Mouse (Mus musculus): ENCODE measurements around the gene Arl15. TPM values are rescaled to one million over a fixed set of nuclear protein-coding genes. Genes with fewer than 3 reads are reported as not detected.

The Arl15 gene
- polyA plus RNA-seq, 1 experiment from 2014 or later: 10.8 TPM

GRCm38 (mm10) chr13:113879651-113880327, 85.5 kb downstream of the Arl15 start:
- no peaks in the 10 kb centered on the region for H3K27me3 ChIP-seq (ENCODE audit: insufficient read depth, low read length)
- TF ChIP-seq CTCF (IDR thresholded peaks at IDR 0.05; ENCODE audit: low read depth): no peak
- no peaks in the 10 kb centered on the region for H3K9me3 ChIP-seq (replicated peaks; ENCODE audit: low read length)
- no peaks in the 10 kb centered on the region for H3K36me3 ChIP-seq (ENCODE audit: insufficient read depth, low read length)
- H3K27ac ChIP-seq: no peak overlapping the region
- 0 out of 2 replicates have a peak overlapping the region, but pooled peaks have one; percentile 39 for H3K4me2 ChIP-seq (ENCODE audit: low read length)
- DNase-seq (ENCODE audit: low spot score) (peak; percentile 63), ATAC-seq (replicated peaks; ENCODE audit: low FRiP score, low read depth) (no peak)
- H3K4me3 ChIP-seq (replicated peaks; ENCODE audit: low read depth, low read length): no peak overlapping the region
- WGBS: 46% methylated on average over 20 of the region's 20 CpGs
- H3K9ac ChIP-seq (ENCODE audit: low read depth, low read length): no peak overlapping the region
- 0 out of 2 replicates have a peak, but pooled peaks cover 14% of the 10 kb centered on the region for H3K4me1 ChIP-seq (replicated peaks; ENCODE audit: insufficient read depth, low read length)

- peak; percentile 60 for DNase-seq (ENCODE audit: low spot score)
- 24% methylated on average over 19 of the region's 19 CpGs for WGBS
- H3K9ac ChIP-seq (ENCODE audit: low read depth, low read length): no peak overlapping the region
- no peak for TF ChIP-seq CTCF (IDR thresholded peaks at IDR 0.05; ENCODE audit: low read depth)
- H3K4me1 ChIP-seq (replicated peaks; ENCODE audit: insufficient read depth, low read length): 0 out of 2 replicates have a peak, but pooled peaks cover 12% of the 10 kb centered on the region
- no peaks in the 10 kb centered on the region for H3K36me3 ChIP-seq (ENCODE audit: insufficient read depth, low read length)
- H3K4me2 ChIP-seq (ENCODE audit: low read length): peak overlapping the region; percentile 39
- ATAC-seq (replicated peaks; ENCODE audit: low FRiP score, low read depth): 0 out of 2 replicates have a peak, but pooled peaks have one; percentile 19
- H3K4me3 ChIP-seq (replicated peaks; ENCODE audit: low read depth, low read length): no peak overlapping the region
- H3K27ac ChIP-seq: no peak overlapping the region
- no peaks in the 10 kb centered on the region for H3K9me3 ChIP-seq (replicated peaks; ENCODE audit: low read length)
- no peaks in the 10 kb centered on the region for H3K27me3 ChIP-seq (ENCODE audit: insufficient read depth, low read length)
These were observed 86.4 kb downstream of the Arl15 start for GRCm38 (mm10) chr13:113880564-113881171.

DNA sequence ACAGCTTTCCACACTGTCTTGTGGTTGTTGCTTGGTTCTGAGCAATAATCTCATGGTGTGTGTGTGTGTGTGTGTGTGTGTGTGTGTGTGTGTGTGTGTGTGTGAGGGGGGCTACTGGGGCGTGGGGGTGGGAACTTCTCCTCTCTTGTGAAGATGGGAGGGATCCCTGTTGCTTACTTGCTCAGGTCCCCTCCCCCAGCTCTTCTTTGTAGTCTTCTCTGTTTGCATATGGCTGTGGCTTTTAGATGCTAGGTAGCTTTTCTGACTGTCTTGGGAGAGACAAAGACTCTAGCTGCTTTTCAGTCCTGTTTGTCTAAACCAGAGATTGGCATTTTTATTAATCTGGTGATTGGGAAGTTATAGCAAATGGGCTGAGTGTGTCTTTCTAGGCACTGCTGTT, 88.7 kb downstream of the Arl15 start:
- H3K27ac ChIP-seq: no peak overlapping the region
- H3K4me2 ChIP-seq (ENCODE audit: low read length): no peak overlapping the region
- 0 out of 2 replicates have a peak, but pooled peaks cover 12% of the 10 kb centered on the region for H3K4me1 ChIP-seq (replicated peaks; ENCODE audit: insufficient read depth, low read length)
- no peaks in the 10 kb centered on the region for H3K36me3 ChIP-seq (ENCODE audit: insufficient read depth, low read length)
- no peak for TF ChIP-seq CTCF (IDR thresholded peaks at IDR 0.05; ENCODE audit: low read depth)
- DNase-seq (ENCODE audit: low spot score): no peak
- no peaks in the 10 kb centered on the region for H3K9me3 ChIP-seq (replicated peaks; ENCODE audit: low read length)
- no peak overlapping the region for H3K4me3 ChIP-seq (replicated peaks; ENCODE audit: low read depth, low read length)
- H3K9ac ChIP-seq (ENCODE audit: low read depth, low read length): no peak overlapping the region
- H3K27me3 ChIP-seq (ENCODE audit: insufficient read depth, low read length): no peaks in the 10 kb centered on the region
- ATAC-seq (replicated peaks; ENCODE audit: low FRiP score, low read depth): no peak
- 33% methylated on average over 1 of the region's 1 CpGs for WGBS

GRCm38 (mm10) chr13:113887090-113887489, 92.8 kb downstream of the Arl15 start:
- no peak for ATAC-seq (replicated peaks; ENCODE audit: low FRiP score, low read depth)
- Histone ChIP-seq H3K4me2 (ENCODE audit: low read length) (no peak overlapping the region), H3K27me3 (ENCODE audit: insufficient read depth, low read length) (no peaks in the 10 kb centered on the region), H3K9me3 (replicated peaks; ENCODE audit: low read length) (no peaks in the 10 kb centered on the region), H3K27ac (no peak overlapping the region), H3K9ac (ENCODE audit: low read depth, low read length) (no peak overlapping the region), H3K4me3 (replicated peaks; ENCODE audit: low read depth, low read length) (no peak overlapping the region), H3K36me3 (ENCODE audit: insufficient read depth, low read length) (no peaks in the 10 kb centered on the region), H3K4me1 (replicated peaks; ENCODE audit: insufficient read depth, low read length) (no peaks in the 10 kb centered on the region)
- WGBS: 87% methylated on average over 6 of the region's 6 CpGs
- TF ChIP-seq CTCF (IDR thresholded peaks at IDR 0.05; ENCODE audit: low read depth): no peak
- DNase-seq (ENCODE audit: low spot score): no peak

DNA sequence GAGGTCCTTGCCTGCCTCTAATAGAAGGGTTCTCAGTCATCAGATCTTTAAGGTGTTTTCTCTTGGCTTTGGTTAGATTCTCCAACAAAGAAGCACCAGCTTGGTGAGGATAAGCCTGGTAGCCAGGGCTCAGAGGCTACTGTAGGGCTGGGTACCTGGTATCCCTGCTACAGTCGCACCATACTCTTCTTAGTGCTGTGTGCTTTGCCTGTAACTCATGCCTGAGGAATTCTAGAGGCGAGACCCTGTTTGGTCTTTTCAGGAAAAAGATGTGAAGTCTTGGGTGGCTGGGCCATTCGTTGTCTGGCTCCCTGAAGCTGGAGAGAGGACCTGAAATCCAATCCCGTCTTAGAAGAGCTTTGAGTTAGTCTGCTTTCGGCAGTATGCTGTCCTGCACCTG, 93.8 kb downstream of the Arl15 start:
- Histone ChIP-seq H3K9ac (ENCODE audit: low read depth, low read length) (no peak overlapping the region), H3K4me3 (replicated peaks; ENCODE audit: low read depth, low read length) (no peak overlapping the region), H3K4me2 (ENCODE audit: low read length) (no peak overlapping the region), H3K27me3 (ENCODE audit: insufficient read depth, low read length) (no peaks in the 10 kb centered on the region), H3K4me1 (replicated peaks; ENCODE audit: insufficient read depth, low read length) (no peaks in the 10 kb centered on the region; the same call in 1 of the 2 replicates), H3K9me3 (replicated peaks; ENCODE audit: low read length) (no peaks in the 10 kb centered on the region), H3K27ac (no peak overlapping the region), H3K36me3 (ENCODE audit: insufficient read depth, low read length) (no peaks in the 10 kb centered on the region)
- TF ChIP-seq CTCF (IDR thresholded peaks at IDR 0.05; ENCODE audit: low read depth): no peak
- ATAC-seq (replicated peaks; ENCODE audit: low FRiP score, low read depth) (no peak), DNase-seq (ENCODE audit: low spot score) (no peak)
- WGBS: 51% methylated on average over 5 of the region's 5 CpGs

DNA sequence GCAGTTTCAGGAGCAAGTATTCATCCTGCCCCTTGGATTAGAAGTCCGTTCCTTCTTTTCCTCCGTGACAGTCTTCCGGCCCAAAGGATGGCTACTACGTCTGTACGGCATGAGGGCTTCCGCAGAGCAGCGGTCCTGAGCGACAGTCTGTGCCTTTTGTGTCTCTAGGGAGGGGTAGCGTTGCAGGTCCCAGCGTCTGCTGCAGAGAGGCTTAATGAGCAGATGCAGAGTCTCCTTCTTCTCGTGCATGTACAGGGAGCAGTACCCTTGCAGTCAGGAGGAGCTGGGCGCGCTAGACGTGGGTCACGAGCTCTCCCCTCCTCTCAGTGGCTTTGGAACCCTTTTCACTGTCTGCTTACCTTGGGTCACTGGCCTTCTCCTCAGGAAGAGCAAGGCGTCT, 94.4 kb downstream of the Arl15 start:
- Histone ChIP-seq H3K36me3 (ENCODE audit: insufficient read depth, low read length) (no peaks in the 10 kb centered on the region), H3K4me2 (ENCODE audit: low read length) (no peak overlapping the region), H3K9me3 (replicated peaks; ENCODE audit: low read length) (no peaks in the 10 kb centered on the region), H3K27ac (no peak overlapping the region), H3K9ac (ENCODE audit: low read depth, low read length) (no peak overlapping the region), H3K4me3 (replicated peaks; ENCODE audit: low read depth, low read length) (no peak overlapping the region), H3K4me1 (replicated peaks; ENCODE audit: insufficient read depth, low read length) (no peaks in the 10 kb centered on the region; the same call in 1 of the 2 replicates), H3K27me3 (ENCODE audit: insufficient read depth, low read length) (no peaks in the 10 kb centered on the region)
- WGBS: 55% methylated on average over 16 of the region's 16 CpGs
- ATAC-seq (replicated peaks; ENCODE audit: low FRiP score, low read depth) (no peak), DNase-seq (ENCODE audit: low spot score) (no peak)
- TF ChIP-seq CTCF (IDR thresholded peaks at IDR 0.05; ENCODE audit: low read depth): no peak

Measured in kidney, postnatal 0 days (tissue).